In genomic region chr5:112910381-112910780, GRCm38 (mm10) we compare ENCODE assay signal across 22 mouse cellular contexts. TPM values are rescaled to one million over a fixed set of nuclear protein-coding genes. Genes with fewer than 3 reads are reported as not detected.
DNase-seq lines count a peak whose midpoint lies in the region; ATAC-seq and TF ChIP-seq lines count a peak whose summit lies in the region.
"Had no signal": no experiment of that assay in that cellular context is flagged by ENCODE, and none has a peak within 500 bp of the region (broad histone marks: within the 10 kb centered on the region; RNA-seq: fewer than 3 reads in every experiment).

No protein-coding gene starts in this region.

- no peak overlapping the region for H3K4me2 ChIP-seq in hindbrain, embryonic 13.5 days
- no peak overlapping the region for H3K4me2 ChIP-seq in hindbrain, embryonic 11.5 days (replicated peaks; ENCODE audit: low read depth, low read length)
- H3K4me2 ChIP-seq in forebrain, postnatal 0 days (ENCODE audit: low read depth), result no peak overlapping the region
- no peak overlapping the region for H3K4me2 ChIP-seq in midbrain, embryonic 15.5 days
- H3K4me2 ChIP-seq: embryonic facial prominence, embryonic 15.5 days; liver, embryonic 12.5 days had no signal

- WGBS in hindbrain, embryonic 13.5 days, result 49% methylated on average over 5 of the region's 5 CpGs
- 64% methylated on average over 5 of the region's 5 CpGs for WGBS in hindbrain, embryonic 11.5 days
- 57% methylated on average over 5 of the region's 5 CpGs for WGBS in forebrain, postnatal 0 days
- WGBS in midbrain, embryonic 15.5 days, result 53% methylated on average over 5 of the region's 5 CpGs

- ATAC-seq in hindbrain, embryonic 13.5 days (ENCODE audit: low FRiP score), result no peak
- no peak for ATAC-seq in hindbrain, embryonic 11.5 days (ENCODE audit: low FRiP score)
- ATAC-seq in forebrain, postnatal 0 days, result peak; percentile 69
- no peak for ATAC-seq in midbrain, embryonic 15.5 days (replicated peaks)
- ATAC-seq: intestine, postnatal 0 days; liver, embryonic 12.5 days had no signal

- DNase-seq in hindbrain, embryonic 11.5 days (ENCODE audit: low spot score), result no peak
- peak; percentile 49 for DNase-seq in brain, embryonic 14.5 days (ENCODE audit: low read depth)
- DNase-seq in forebrain, postnatal 0 days, result no peak
- no peak for DNase-seq in c-Kit-positive CD71-positive TER-119-positive erythroid progenitor cells, embryonic 14.5 days (ENCODE audit: low spot score)
- no peak for DNase-seq in urinary bladder, postnatal 4 days (ENCODE audit: low spot score in 2 of 2)
- no peak for DNase-seq in right cerebral cortex, postnatal 14 days
- DNase-seq: cerebellum, adult 9-11 months; gastrocnemius, postnatal 36 days; lung, adult 2 months; lung, postnatal 36 days; retina, postnatal 1 day; thymus, postnatal 4 days had no signal

- H3K9ac ChIP-seq in hindbrain, embryonic 13.5 days, result no peak overlapping the region
- H3K9ac ChIP-seq in hindbrain, embryonic 11.5 days (ENCODE audit: low read depth, low read length), result no peak overlapping the region
- no peak overlapping the region for H3K9ac ChIP-seq in forebrain, postnatal 0 days
- H3K9ac ChIP-seq in midbrain, embryonic 15.5 days, result no peak overlapping the region
- H3K9ac ChIP-seq: embryonic facial prominence, embryonic 15.5 days; liver, embryonic 12.5 days had no signal

- peak overlapping the region; percentile 74 for H3K27ac ChIP-seq in hindbrain, embryonic 13.5 days
- H3K27ac ChIP-seq in hindbrain, embryonic 11.5 days (ENCODE audit: low read depth, low read length), result no peak overlapping the region
- peak overlapping the region; percentile 81 for H3K27ac ChIP-seq in forebrain, postnatal 0 days (ENCODE audit: low read depth, low read length)
- H3K27ac ChIP-seq in midbrain, embryonic 15.5 days, result peak overlapping the region; percentile 66
- H3K27ac ChIP-seq: embryonic facial prominence, embryonic 15.5 days; kidney, postnatal 0 days; liver, embryonic 12.5 days had no signal

- H3K4me3 ChIP-seq in hindbrain, embryonic 13.5 days, result no peak overlapping the region
- H3K4me3 ChIP-seq in hindbrain, embryonic 11.5 days (ENCODE audit: low read depth, low read length), result no peak overlapping the region
- H3K4me3 ChIP-seq in forebrain, postnatal 0 days (ENCODE audit: low read depth, low read length), result no peak overlapping the region
- no peak overlapping the region for H3K4me3 ChIP-seq in midbrain, embryonic 15.5 days
- H3K4me3 ChIP-seq: embryonic facial prominence, embryonic 15.5 days; liver, embryonic 12.5 days; myocyte had no signal

- no peak for TF ChIP-seq POLR2A in brain, embryonic 14.5 days (IDR thresholded peaks at IDR 0.05; ENCODE audit: borderline replicate concordance, extremely low read depth, insufficient read depth, insufficient read length, poor library complexity, severe bottlenecking)

- no peak for TF ChIP-seq CTCF in brain, embryonic 14.5 days (IDR thresholded peaks at IDR 0.05; ENCODE audit: borderline replicate concordance, extremely low read depth, insufficient read depth, insufficient read length)
- TF ChIP-seq CTCF in forebrain, postnatal 0 days (IDR thresholded peaks at IDR 0.05; ENCODE audit: low read depth), result no peak

- no peaks in the 10 kb centered on the region for H3K27me3 ChIP-seq in hindbrain, embryonic 13.5 days
- no peaks in the 10 kb centered on the region for H3K27me3 ChIP-seq in hindbrain, embryonic 11.5 days (ENCODE audit: control insufficient read depth, insufficient read depth, low read length)
- no peaks in the 10 kb centered on the region for H3K27me3 ChIP-seq in forebrain, postnatal 0 days (ENCODE audit: insufficient read depth, low read length)
- H3K27me3 ChIP-seq in midbrain, embryonic 15.5 days (replicated peaks), result no peaks in the 10 kb centered on the region
- H3K27me3 ChIP-seq: embryonic facial prominence, embryonic 15.5 days; liver, embryonic 12.5 days had no signal

- no peaks in the 10 kb centered on the region for H3K9me3 ChIP-seq in hindbrain, embryonic 13.5 days
- H3K9me3 ChIP-seq in hindbrain, embryonic 11.5 days (ENCODE audit: control insufficient read depth, low read length), result no peaks in the 10 kb centered on the region
- H3K9me3 ChIP-seq in forebrain, postnatal 0 days (ENCODE audit: low read length), result no peaks in the 10 kb centered on the region
- no peaks in the 10 kb centered on the region for H3K9me3 ChIP-seq in midbrain, embryonic 15.5 days
- H3K9me3 ChIP-seq: embryonic facial prominence, embryonic 15.5 days had no signal

- H3K36me3 ChIP-seq in hindbrain, embryonic 13.5 days, result peaks cover 13% of the 10 kb centered on the region
- no peaks in the 10 kb centered on the region for H3K36me3 ChIP-seq in hindbrain, embryonic 11.5 days (ENCODE audit: control insufficient read depth, insufficient read depth, low read length)
- peaks cover 12% of the 10 kb centered on the region; the same call in 1 of the 2 replicates for H3K36me3 ChIP-seq in forebrain, postnatal 0 days (ENCODE audit: insufficient read depth)
- H3K36me3 ChIP-seq in midbrain, embryonic 15.5 days (replicated peaks), result no peaks in the 10 kb centered on the region
- H3K36me3 ChIP-seq: embryonic facial prominence, embryonic 15.5 days had no signal

- peaks cover 13% of the 10 kb centered on the region for H3K4me1 ChIP-seq in hindbrain, embryonic 13.5 days (replicated peaks)
- no peaks in the 10 kb centered on the region for H3K4me1 ChIP-seq in hindbrain, embryonic 11.5 days (replicated peaks; ENCODE audit: control insufficient read depth, insufficient read depth, low read length)
- H3K4me1 ChIP-seq in forebrain, postnatal 0 days (ENCODE audit: insufficient read depth), result no peaks in the 10 kb centered on the region
- H3K4me1 ChIP-seq in midbrain, embryonic 15.5 days, result peaks cover 14% of the 10 kb centered on the region
- H3K4me1 ChIP-seq: liver, embryonic 12.5 days had no signal

RNA-seq across cellular contexts. Expression of gene Myo18b, which starts 14.2 kb away (rescaled TPM):
- 1.1 and 1.6 TPM in 2 replicates for polyA plus RNA-seq in hindbrain, embryonic 13.5 days (2015; fragmentation: Nextera tagmentation; extraction: Ambion mirVana)
- polyA plus RNA-seq in hindbrain, embryonic 11.5 days (2014; fragmentation: Nextera tagmentation; extraction: Ambion mirVana), result 0.60 and 0.68 TPM in 2 replicates
- polyA plus RNA-seq in brain, embryonic 14.5 days (2012; rRNA removed), result 1.1 and 1.8 TPM in 2 replicates
- total RNA-seq in forebrain, postnatal 0 days (2014; rRNA removed), result 2.0 and 2.5 TPM in 2 replicates
- polyA plus RNA-seq in forebrain, postnatal 0 days (2015; fragmentation: Nextera tagmentation; extraction: Ambion mirVana), result 1.0 and 1.6 TPM in 2 replicates
- polyA plus RNA-seq in midbrain, embryonic 15.5 days (2015; fragmentation: Nextera tagmentation; extraction: Ambion mirVana), result 1.5 and 1.6 TPM in 2 replicates
- total RNA-seq: hematopoietic stem cell, adult 5-6 weeks; megakaryocyte-erythroid progenitor cell, adult 5-6 weeks had no signal
- polyA plus RNA-seq: C2C12 had no signal
